Mouse (Mus musculus): ENCODE data around the gene Cabin1. TPM values are rescaled to one million over a fixed set of nuclear protein-coding genes. Genes with fewer than 3 reads are reported as not detected.

The Cabin1 gene
- polyA plus RNA-seq, 1 experiment from 2014 or later, result 30.7 TPM

DNA sequence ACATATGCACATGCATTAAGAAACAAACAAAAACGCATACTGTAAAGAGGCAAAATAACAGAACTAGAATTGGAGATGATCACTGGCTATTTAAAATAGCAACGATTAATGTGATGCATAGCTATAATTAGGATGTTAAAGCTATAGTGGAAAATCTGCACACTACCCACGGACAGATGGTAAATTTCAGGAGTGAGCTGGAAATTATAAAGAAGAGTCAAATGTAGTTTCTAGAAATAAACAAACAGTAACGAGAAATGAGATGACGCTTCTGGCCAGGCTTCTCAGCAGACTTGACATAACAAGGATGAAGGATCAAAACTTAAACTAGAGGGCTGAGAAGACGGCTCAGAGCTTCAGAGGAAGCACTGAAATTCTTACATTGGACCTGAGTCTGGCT lies 62.9 kb downstream of the Cabin1 start:
- Histone ChIP-seq H3K9ac (ENCODE audit: low read length) (no peak overlapping the region), H3K27me3 (ENCODE audit: control insufficient read depth, insufficient read depth, low read length) (no peaks in the 10 kb centered on the region), H3K4me2 (ENCODE audit: low read depth, severe bottlenecking) (no peak overlapping the region), H3K36me3 (ENCODE audit: control insufficient read depth, insufficient read depth, low read length) (peaks cover 5% of the 10 kb centered on the region), H3K4me3 (ENCODE audit: low read depth, low read length) (no peak overlapping the region), H3K9me3 (ENCODE audit: control insufficient read depth, low read length) (no peaks in the 10 kb centered on the region), H3K4me1 (ENCODE audit: control insufficient read depth, insufficient read depth, low read length) (no peaks in the 10 kb centered on the region), H3K27ac (replicated peaks; ENCODE audit: low read depth, low read length) (no peak overlapping the region)
- WGBS, result 92% methylated on average over 6 of the region's 6 CpGs
- no peak for DNase-seq (ENCODE audit: low spot score)
- ATAC-seq (ENCODE audit: insufficient number of reproducible peaks, low FRiP score, low TSS enrichment, low read depth), result no peak

DNA sequence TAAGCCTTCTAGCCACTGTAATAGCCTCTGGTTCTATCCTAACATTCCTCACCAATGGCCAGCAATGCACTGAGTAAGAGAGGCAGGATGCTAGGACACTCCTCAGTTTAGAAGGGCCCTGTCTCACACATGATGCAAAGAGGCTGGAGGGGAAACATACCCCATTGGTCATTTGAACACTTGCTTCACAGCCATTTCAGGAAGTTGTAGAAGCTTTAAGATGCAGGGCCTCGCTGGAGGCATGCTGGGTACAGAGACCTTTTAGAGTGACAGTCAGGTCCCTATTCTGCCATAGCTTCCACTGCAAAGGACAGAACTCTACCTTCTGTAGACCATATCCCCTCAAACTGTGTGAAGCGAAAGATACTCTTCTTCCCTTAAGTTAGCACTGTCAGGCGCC lies 66.4 kb downstream of the Cabin1 start:
- Histone ChIP-seq H3K9ac (ENCODE audit: low read length) (no peak overlapping the region), H3K9me3 (ENCODE audit: control insufficient read depth, low read length) (no peaks in the 10 kb centered on the region), H3K4me3 (ENCODE audit: low read depth, low read length) (no peak overlapping the region), H3K4me1 (ENCODE audit: control insufficient read depth, insufficient read depth, low read length) (no peaks in the 10 kb centered on the region), H3K36me3 (ENCODE audit: control insufficient read depth, insufficient read depth, low read length) (peaks cover 15% of the 10 kb centered on the region), H3K4me2 (ENCODE audit: low read depth, severe bottlenecking) (no peak overlapping the region), H3K27ac (replicated peaks; ENCODE audit: low read depth, low read length) (no peak overlapping the region), H3K27me3 (ENCODE audit: control insufficient read depth, insufficient read depth, low read length) (no peaks in the 10 kb centered on the region)
- ATAC-seq (ENCODE audit: insufficient number of reproducible peaks, low FRiP score, low TSS enrichment, low read depth), result no peak
- 87% methylated on average over 3 of the region's 3 CpGs for WGBS
- DNase-seq (ENCODE audit: low spot score), result no peak

DNA sequence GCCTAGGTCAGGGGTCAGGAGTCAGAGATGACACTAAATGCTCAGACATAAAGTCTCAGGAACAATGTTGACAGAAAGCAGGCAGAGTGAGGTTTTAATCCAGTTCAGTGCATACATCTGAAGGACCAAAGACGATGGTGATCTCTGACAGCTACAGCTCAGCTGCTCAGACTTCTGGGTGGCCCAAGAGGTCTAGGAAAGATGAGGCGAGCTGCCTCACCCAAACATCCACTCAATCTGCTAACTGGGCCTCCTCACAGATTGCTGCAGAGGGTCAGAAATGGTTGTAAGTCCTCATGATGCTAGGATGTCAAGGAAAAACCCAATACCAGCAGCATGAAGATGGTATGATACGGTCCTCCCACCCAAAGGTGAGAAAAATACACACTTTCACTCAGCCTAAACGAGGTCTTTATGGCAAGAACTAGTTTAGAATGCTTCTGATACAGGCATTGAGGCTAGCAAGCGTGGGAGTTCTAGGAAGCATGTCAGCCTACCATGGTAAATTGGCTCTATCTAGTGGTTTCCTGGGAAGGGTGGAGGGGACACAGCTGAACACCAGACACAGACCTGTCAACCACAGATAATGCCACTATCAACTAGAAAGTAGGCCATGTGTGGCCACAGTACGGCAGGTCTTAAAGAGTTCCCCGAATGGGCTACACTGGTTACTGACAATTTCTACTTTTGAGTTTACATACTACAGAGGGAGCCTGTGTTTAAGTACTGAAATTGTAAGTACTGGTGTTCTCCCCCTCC lies 67.4 kb downstream of the Cabin1 start:
- Histone ChIP-seq H3K27me3 (ENCODE audit: control insufficient read depth, insufficient read depth, low read length) (no peaks in the 10 kb centered on the region), H3K27ac (replicated peaks; ENCODE audit: low read depth, low read length) (no peak overlapping the region), H3K4me1 (ENCODE audit: control insufficient read depth, insufficient read depth, low read length) (no peaks in the 10 kb centered on the region), H3K9me3 (ENCODE audit: control insufficient read depth, low read length) (no peaks in the 10 kb centered on the region), H3K4me3 (ENCODE audit: low read depth, low read length) (no peak overlapping the region), H3K4me2 (ENCODE audit: low read depth, severe bottlenecking) (no peak overlapping the region), H3K9ac (ENCODE audit: low read length) (no peak overlapping the region), H3K36me3 (ENCODE audit: control insufficient read depth, insufficient read depth, low read length) (peaks cover 15% of the 10 kb centered on the region)
- DNase-seq (ENCODE audit: low spot score) (no peak), ATAC-seq (ENCODE audit: insufficient number of reproducible peaks, low FRiP score, low TSS enrichment, low read depth) (no peak)
- 87% methylated on average over 7 of the region's 7 CpGs for WGBS

DNA sequence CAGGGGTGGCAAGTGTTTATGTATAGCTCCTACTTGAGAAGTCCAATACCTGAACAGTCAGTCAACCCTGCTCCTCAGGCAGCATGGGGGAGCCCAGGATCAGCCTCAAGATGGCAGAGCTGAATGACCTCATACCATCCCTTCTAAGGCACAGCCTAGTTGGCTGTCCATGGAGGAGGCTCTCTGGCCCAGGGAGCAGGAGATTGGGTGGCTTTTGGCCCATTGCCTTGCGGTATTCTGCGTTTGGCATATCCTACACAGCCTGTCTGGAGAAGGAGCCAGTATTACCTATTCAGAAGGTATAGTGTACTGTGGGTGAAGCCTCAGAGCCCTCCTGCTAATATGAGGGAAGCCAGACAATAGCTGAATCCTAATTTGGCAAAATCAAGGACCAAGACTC lies 68.6 kb downstream of the Cabin1 start:
- H3K9me3 ChIP-seq (ENCODE audit: control insufficient read depth, low read length), result no peaks in the 10 kb centered on the region
- H3K4me1 ChIP-seq (ENCODE audit: control insufficient read depth, insufficient read depth, low read length), result no peaks in the 10 kb centered on the region
- H3K4me3 ChIP-seq (ENCODE audit: low read depth, low read length), result no peak overlapping the region
- ATAC-seq (ENCODE audit: insufficient number of reproducible peaks, low FRiP score, low TSS enrichment, low read depth) (no peak), DNase-seq (ENCODE audit: low spot score) (no peak)
- H3K9ac ChIP-seq (ENCODE audit: low read length), result no peak overlapping the region
- no peaks in the 10 kb centered on the region for H3K27me3 ChIP-seq (ENCODE audit: control insufficient read depth, insufficient read depth, low read length)
- no peak overlapping the region for H3K27ac ChIP-seq (replicated peaks; ENCODE audit: low read depth, low read length)
- H3K4me2 ChIP-seq (ENCODE audit: low read depth, severe bottlenecking), result no peak overlapping the region
- H3K36me3 ChIP-seq (ENCODE audit: control insufficient read depth, insufficient read depth, low read length), result peaks cover 17% of the 10 kb centered on the region
- WGBS, result 93% methylated on average over 2 of the region's 2 CpGs

DNA sequence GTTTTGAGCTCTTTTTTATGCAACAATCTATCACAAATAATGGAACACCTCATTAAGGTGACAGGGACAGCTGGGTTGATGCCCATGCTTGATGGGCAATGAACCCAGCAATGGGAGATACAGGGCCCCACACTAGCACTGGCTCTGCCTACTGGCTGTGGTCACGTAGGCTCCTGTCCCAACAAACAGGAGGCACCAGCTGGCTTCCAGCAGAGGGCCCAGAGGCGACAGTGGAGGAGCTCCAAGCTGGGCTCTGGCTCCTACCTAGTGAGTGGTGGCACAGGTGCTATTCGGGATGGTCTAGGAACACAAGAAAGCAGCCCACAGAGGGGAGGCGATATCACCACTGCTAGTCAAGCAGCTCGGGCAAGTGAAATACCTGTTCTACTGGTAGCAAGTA lies 69.1 kb downstream of the Cabin1 start:
- WGBS, result 87% methylated on average over 5 of the region's 5 CpGs
- ATAC-seq (ENCODE audit: insufficient number of reproducible peaks, low FRiP score, low TSS enrichment, low read depth), result no peak

DNA sequence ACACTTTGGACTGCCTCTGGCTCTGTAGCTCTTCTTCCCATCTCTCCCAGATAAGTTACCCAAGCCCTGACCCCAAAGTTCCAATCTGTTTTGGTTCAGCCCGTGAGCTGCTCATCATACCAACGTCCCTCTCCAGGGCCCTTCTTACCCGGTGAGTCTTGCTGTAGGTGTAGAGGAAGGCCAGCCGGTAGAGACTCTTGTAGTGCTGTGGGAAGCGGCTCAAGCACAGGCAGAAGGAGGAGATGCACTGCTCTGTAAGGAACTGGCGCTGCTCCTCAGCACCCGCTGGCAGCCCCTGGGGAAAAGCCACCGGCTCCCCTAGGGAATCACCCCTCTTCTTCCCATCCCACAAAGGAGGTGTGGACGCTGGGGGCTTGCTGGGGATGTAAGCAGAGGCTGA lies 69.6 kb downstream of the Cabin1 start:
- Histone ChIP-seq H3K9me3 (ENCODE audit: control insufficient read depth, low read length) (no peaks in the 10 kb centered on the region), H3K4me3 (ENCODE audit: low read depth, low read length) (no peak overlapping the region), H3K9ac (ENCODE audit: low read length) (no peak overlapping the region), H3K4me1 (ENCODE audit: control insufficient read depth, insufficient read depth, low read length) (no peaks in the 10 kb centered on the region), H3K36me3 (ENCODE audit: control insufficient read depth, insufficient read depth, low read length) (peaks cover 17% of the 10 kb centered on the region), H3K27me3 (ENCODE audit: control insufficient read depth, insufficient read depth, low read length) (no peaks in the 10 kb centered on the region), H3K4me2 (ENCODE audit: low read depth, severe bottlenecking) (no peak overlapping the region), H3K27ac (replicated peaks; ENCODE audit: low read depth, low read length) (no peak overlapping the region)
- 93% methylated on average over 9 of the region's 9 CpGs for WGBS
- DNase-seq (ENCODE audit: low spot score) (no peak), ATAC-seq (ENCODE audit: insufficient number of reproducible peaks, low FRiP score, low TSS enrichment, low read depth) (no peak)

More for the DNA sequence above, 69.1 kb downstream of the Cabin1 start:
- H3K27ac ChIP-seq (replicated peaks; ENCODE audit: low read depth, low read length), result no peak overlapping the region
- H3K27me3 ChIP-seq (ENCODE audit: control insufficient read depth, insufficient read depth, low read length), result no peaks in the 10 kb centered on the region
- H3K9ac ChIP-seq (ENCODE audit: low read length), result no peak overlapping the region
- no peaks in the 10 kb centered on the region for H3K4me1 ChIP-seq (ENCODE audit: control insufficient read depth, insufficient read depth, low read length)
- H3K4me3 ChIP-seq (ENCODE audit: low read depth, low read length), result no peak overlapping the region
- peaks cover 17% of the 10 kb centered on the region for H3K36me3 ChIP-seq (ENCODE audit: control insufficient read depth, insufficient read depth, low read length)
- no peaks in the 10 kb centered on the region for H3K9me3 ChIP-seq (ENCODE audit: control insufficient read depth, low read length)
- H3K4me2 ChIP-seq (ENCODE audit: low read depth, severe bottlenecking), result no peak overlapping the region
- DNase-seq (ENCODE audit: low spot score), result no peak

DNA sequence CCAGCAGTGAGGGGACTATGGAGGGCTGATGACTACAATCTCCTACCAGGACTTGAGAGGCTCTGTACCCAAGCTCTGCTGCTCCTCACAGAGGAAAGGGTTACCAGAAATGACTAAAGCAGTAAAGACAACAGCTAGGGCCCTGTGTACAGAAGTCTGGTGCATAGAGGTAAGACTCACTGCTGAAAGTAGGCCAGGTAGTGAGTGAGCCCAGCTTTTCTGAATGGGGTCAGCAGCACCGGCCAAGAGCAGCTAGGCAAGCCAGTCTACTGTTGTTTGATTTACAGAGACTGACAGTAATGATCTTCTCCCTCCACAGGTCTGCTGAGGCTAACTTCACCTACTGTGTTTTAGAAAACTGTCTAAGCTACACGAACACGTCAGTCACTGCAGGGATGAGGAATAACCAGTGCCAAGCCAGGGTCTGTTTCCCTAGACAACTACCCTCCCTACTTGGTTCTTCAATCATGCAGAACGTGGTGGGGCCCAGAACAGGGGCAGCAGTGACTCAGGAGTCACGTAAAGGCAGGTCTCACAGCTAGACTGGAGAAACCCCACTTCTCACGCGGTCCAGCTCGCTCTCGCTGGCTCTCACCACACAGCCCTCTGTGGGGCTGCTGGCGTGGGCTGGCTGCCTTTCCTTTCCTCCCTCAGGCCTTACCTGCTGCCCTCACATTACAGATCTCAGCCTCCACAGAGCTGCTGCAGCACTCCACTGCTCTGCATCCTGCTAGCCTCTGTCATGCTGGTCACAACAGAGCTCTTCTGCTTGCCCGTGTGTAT lies 70.5 kb downstream of the Cabin1 start:
- ATAC-seq (ENCODE audit: insufficient number of reproducible peaks, low FRiP score, low TSS enrichment, low read depth), result no peak
- Histone ChIP-seq H3K9ac (ENCODE audit: low read length) (no peak overlapping the region), H3K4me3 (ENCODE audit: low read depth, low read length) (no peak overlapping the region), H3K9me3 (ENCODE audit: control insufficient read depth, low read length) (no peaks in the 10 kb centered on the region), H3K4me1 (ENCODE audit: control insufficient read depth, insufficient read depth, low read length) (no peaks in the 10 kb centered on the region), H3K27ac (replicated peaks; ENCODE audit: low read depth, low read length) (no peak overlapping the region), H3K4me2 (ENCODE audit: low read depth, severe bottlenecking) (no peak overlapping the region), H3K36me3 (ENCODE audit: control insufficient read depth, insufficient read depth, low read length) (peaks cover 13% of the 10 kb centered on the region), H3K27me3 (ENCODE audit: control insufficient read depth, insufficient read depth, low read length) (no peaks in the 10 kb centered on the region)
- WGBS, result 91% methylated on average over 11 of the region's 11 CpGs
- no peak for DNase-seq (ENCODE audit: low spot score)

DNA sequence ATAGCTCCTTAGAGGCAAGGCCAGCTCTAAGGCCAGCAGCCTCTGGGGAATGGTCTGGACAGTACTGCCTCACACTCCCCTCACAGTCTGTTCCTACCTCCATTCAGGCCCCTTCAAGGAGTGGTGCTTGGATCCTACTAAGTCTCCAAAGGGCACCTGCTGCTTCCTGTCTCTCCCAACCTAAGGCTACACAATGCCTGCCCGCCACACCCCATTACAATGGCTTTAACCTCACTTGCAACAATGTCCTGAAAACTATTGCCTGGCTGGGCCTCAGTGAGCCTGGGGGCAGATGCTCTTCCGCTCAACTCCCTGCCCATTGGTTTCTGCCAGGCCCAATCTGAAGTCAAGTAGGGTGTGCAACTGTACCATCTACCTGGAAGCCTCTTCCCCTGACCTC lies 75.5 kb downstream of the Cabin1 start:
- 91% methylated on average over 2 of the region's 2 CpGs for WGBS
- no peak for DNase-seq (ENCODE audit: low spot score)
- peaks cover 7% of the 10 kb centered on the region for H3K36me3 ChIP-seq (ENCODE audit: control insufficient read depth, insufficient read depth, low read length)

More for the DNA sequence above, 75.5 kb downstream of the Cabin1 start:
- H3K27ac ChIP-seq (replicated peaks; ENCODE audit: low read depth, low read length), result no peak overlapping the region
- ATAC-seq (ENCODE audit: insufficient number of reproducible peaks, low FRiP score, low TSS enrichment, low read depth), result no peak
- no peak overlapping the region for H3K4me2 ChIP-seq (ENCODE audit: low read depth, severe bottlenecking)
- H3K4me1 ChIP-seq (ENCODE audit: control insufficient read depth, insufficient read depth, low read length), result no peaks in the 10 kb centered on the region
- no peaks in the 10 kb centered on the region for H3K9me3 ChIP-seq (ENCODE audit: control insufficient read depth, low read length)
- no peak overlapping the region for H3K9ac ChIP-seq (ENCODE audit: low read length)
- H3K27me3 ChIP-seq (ENCODE audit: control insufficient read depth, insufficient read depth, low read length), result no peaks in the 10 kb centered on the region
- no peak overlapping the region for H3K4me3 ChIP-seq (ENCODE audit: low read depth, low read length)
